Mouse (Mus musculus): Measurements from ENCODE around the gene Optn.

The Optn gene

DNA sequence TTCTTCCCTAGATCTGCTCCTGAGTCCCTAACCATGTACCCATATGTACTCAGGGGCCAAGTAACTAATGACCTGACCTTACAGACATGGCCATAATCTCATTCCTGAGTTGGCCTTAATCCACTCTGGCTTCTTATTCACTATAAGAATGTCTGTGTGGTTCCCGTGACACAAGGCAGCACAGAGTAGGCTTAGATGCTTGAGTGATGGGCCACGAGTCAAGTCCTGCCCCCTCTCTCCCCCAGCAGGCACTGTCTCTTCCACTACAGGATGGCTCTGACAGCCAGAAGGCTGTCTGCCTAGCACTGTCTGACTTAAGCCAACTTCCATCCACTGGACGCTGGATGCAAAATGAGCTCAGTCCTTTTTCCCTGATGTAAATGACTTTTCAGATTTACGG lies 3.9 kb downstream of the Optn start:
- no peak for DNase-seq

- DNase-seq: no peak
Measured at GRCm38 (mm10) chr2:5058436-5058835, 5.4 kb downstream of the Optn start.

- DNase-seq: no peak
Measured at GRCm38 (mm10) chr2:5050562-5050961, 13.3 kb downstream of the Optn start.

GRCm38 (mm10) chr2:5047016-5047415 lies 16.8 kb downstream of the Optn start:
- no peak for DNase-seq

DNA sequence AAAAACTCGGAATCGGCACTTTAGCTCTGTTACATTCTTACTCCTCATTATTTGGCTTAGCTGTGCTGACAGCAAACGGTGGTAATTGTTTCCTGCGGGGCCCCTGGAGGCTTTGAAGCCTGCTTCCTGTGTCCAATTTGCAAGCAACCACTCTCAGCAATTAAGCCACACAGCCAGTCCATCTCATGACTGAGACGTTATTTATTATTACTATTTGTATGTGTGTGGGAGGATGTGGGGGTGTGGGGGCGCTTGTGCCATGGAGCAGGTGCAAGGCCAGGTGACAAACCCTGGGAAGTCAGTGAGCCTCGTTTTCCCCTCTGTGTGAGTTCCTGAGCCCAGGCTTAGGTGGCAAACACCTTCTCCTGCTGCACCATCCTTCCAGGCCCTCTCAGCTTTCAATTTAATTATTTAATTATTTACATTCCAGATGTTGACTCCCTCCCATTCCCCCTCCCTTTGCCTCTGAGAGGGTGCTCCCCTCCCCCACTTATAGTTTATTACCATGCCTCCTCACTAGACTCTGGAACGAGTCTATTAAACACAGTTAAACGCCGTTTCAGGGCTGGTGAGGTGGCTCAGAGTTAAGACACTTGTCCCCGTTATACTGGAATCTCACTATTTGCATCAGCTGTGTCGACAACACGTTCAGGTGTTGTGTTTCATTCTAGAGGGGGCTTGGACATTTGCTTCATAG lies 18.4 kb downstream of the Optn start:
- DNase-seq: no peak

DNA sequence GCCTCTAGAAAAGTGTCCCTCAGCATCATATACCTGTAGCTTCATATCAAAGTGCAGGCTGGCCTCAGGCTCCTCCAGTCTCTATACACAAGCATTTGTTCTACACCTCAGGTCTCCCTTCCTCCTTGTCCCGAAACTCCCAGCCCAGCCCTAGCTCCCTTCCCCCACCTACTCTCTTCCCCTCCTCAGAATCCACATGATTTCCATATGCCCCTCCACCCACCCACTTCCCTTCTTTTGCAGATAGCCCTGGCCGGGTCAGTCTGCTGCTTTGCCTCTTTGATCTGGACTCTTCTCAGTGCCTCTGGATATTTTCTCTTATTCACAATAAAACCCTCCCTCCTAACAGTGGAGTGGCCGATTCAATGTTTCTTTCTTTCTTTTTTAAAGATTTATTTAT lies 19.5 kb downstream of the Optn start:
- DNase-seq: no peak

GRCm38 (mm10) chr2:5043476-5043761 lies 20.4 kb downstream of the Optn start:
- DNase-seq: no peak

GRCm38 (mm10) chr2:5042616-5043475 lies 21.0 kb downstream of the Optn start:
- no peak for DNase-seq

DNA sequence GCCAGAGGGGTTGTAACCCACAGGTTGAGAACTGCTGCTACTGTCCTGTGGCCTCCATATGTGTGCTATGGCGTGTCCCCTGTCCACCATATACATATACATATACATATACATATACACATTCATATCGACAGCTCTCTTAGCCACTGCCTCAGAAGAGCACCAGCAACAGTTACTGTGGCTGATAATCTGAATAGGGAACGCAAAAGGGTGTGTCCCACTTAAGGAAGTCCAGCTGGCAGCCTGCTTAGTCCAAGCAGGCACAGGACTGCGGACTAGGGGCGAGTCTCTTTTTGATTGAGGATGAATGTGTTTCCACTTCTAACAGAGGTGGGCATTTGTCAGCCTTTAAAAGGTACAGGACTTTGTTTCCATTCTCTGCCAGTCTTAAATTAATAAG lies 22.0 kb downstream of the Optn start:
- no peak for DNase-seq

DNA sequence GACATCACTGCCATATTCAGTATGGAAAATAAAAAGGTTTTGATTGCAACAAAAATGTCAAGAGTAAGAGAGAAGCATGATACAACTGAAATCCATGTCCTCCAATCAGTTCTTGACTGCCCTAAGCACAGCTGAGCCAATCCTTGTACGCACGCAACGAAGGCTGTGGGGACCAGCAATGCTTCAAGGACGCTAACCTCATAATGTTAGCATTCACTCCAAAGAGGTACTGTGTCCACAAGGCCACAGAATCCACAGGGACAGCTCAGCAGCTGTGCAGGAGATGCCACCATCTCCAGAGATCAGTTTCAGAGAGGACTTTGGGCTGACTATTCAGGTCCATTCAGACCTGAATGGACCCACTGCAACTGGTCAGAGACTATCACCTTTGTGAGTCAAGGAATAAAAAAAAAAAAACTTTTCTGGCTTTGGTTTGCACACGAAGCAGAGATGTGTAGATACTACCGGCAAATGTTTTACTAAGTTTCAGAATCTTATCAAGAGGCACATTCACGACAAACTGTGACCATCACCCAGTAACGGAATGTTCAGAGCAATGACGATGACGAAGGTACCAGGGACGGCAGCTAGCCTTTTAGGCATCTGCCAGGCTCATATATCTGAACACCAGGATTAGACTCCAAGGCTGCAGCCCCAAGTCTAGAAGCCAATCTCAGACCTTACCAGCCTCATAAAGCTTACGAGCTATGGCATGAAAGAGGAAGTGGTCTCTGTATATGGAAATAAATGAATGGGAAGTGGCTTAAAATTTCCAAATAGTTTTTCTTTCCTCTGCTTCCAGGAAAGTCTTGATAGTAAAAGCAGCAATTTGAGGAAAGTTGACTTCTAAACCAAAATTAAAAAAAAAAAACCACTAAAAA lies 23.3 kb downstream of the Optn start:
- no peak for DNase-seq

DNA sequence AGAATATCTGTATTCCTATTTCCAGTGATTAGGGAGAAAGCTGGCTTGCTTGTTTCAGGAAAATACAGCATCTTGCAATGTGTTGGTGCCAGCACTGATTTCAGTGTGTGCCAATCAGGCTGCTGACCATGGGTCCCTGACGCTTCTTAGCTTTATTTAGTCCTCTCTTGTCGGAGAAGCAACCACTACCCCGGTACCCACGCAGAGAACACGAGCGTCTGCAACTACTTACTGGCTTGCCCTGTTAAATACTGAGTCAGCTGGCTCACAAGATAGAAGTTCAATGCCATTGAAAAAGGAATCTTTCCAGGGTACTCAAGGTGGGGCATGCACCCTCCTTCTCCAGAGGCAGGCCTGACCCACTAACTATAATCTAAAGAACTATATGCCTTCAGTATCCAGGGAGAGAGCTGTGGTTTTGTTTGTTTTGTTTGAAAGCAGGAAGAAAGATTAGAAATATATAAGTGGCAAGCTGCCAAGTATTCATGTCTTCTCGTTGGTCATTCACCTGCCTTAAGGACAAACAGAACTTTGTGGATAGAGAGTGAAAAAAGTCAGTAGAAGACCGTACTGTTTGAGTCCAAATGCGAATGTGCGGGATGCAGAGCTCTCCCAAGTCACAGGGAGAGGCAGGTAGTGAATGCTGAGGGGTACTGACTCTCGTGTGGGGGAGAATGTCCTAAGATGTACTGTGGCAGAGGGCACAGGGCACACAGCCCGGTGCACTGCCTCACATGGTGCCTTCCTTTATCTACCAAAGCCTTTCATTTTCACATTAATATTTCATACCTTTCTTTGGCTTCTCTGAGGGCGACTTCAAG lies 24.3 kb downstream of the Optn start:
- DNase-seq: no peak

DNA sequence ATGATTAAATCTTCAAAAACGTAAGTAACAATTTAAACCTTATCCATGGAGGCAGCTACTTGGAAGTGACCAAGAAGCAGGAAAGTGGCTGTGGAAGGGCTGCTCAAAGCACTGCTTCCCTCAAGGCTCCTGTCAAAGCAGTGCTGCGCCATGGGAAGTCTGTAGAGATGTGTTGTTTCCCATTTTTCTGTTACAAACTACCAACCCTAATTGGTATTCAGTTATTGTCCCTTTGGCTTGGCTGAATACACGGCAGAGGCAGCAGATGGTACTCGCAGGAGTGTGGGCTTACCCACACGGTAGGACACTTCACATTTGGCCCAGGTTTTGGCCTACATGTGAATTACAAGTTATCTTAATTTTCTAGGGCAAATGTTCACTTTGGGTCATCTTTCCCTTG lies 25.5 kb downstream of the Optn start:
- no peak for DNase-seq

- DNase-seq: no peak
Measured at GRCm38 (mm10) chr2:5037390-5037789, 26.5 kb downstream of the Optn start.

DNA sequence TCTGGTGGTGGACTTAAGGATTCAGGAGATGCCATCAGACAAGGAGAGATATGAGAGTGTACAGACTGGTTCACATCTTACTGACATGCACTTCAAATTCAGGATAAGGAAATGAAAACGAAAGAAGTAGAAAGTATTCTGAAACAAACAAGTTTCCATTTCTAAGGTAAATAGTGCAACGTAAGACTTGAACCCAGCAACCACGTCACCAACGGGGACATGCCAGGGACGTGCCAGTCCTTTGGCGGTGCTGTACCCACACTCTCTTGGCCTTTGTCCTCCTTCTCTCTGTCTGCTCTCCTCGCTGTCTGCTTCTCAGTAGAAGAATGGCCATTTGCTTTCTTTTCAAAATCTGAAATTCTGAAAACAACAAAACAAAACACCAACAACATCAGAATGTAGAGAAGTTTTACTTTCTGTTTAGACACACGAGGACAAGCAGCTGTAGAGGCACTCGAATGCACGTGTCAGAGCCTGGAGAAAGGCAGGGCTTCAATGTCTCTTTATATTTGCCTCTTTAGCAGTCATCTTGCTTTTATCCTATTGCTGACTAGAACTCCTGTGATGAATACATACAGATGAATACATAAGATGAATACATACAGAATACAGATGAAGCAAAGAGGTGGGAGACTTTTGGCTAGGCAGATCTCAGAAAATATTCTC lies 27.3 kb downstream of the Optn start:
- DNase-seq: no peak

DNA sequence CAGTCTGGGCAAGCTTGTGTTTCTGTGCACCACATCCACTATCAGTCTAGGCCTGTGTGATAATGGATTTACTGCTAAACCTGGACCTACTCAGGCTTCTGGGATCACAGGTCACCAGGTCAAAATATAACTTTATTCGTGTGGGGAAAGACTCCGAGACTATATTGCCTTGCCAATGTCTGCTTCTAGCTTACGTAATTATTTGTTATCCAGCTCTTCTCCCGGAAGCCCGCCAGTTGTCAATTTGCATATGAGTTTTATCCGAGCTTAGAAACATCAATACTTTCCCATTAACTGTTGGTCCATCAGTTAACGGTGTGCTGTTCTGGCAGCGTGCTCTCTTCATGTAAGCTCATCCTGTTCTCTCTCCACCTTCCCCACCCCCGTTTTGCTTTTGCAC lies 28.6 kb downstream of the Optn start:
- no peak for DNase-seq

DNA sequence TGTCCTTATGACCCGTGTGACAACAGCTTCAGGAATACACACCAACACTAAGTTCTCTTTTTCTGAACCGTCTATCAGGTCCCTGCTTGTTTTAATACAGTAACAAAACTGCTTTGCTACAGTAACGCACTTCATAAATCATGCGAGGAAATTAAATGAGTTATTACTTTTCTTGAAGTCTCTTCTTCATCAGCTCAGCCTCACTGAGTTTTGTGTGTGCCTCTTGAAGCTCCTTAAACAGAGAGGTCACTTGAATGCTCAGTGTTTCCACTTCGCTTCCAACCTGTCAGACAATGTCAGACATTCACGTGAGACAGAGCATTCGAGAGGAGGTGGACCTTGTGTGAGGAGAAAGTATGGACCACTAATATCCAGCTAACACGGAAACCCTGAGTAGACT lies 29.1 kb downstream of the Optn start:
- DNase-seq: no peak

DNA sequence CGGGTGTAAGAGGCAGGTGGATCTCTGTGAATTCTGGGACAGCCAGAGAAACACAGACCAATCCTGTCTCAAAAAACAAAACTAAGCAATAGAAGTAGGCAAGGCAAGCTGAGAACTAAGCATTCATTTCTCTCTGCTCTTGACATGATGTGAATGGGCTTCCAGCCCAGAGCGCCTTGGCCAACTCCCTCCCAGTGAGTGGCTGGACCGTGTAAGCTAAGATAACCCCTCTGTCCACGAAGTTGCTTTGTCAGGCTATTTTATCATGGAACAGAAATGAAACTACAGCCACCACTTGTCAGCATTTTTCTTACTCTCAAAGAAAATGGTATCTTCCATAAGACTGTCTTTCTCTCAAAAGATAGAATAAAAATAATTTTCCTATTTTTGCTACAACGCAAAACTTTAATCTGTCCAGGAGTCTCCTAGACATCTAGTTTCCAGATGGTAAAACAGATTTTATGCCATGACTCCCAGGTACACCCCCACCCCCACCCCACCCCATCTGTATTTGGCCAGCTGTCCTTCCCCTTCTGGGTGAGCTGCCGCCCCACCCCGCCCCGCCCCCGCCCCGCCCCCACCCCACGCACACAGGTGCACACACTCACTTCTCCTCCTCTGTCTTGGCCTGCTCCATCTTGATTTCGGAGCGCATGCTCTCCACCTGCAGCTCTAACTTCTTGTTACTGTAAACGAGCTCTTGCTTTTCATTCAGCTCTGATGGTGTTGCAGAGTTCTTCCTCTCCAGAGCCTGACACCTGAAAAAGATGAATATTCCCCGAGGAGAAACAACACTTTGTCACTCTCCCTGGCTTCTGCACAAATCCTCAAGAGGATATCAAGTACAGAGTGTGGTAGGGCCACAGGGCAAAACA lies 30.1 kb downstream of the Optn start:
- no peak for DNase-seq

DNA sequence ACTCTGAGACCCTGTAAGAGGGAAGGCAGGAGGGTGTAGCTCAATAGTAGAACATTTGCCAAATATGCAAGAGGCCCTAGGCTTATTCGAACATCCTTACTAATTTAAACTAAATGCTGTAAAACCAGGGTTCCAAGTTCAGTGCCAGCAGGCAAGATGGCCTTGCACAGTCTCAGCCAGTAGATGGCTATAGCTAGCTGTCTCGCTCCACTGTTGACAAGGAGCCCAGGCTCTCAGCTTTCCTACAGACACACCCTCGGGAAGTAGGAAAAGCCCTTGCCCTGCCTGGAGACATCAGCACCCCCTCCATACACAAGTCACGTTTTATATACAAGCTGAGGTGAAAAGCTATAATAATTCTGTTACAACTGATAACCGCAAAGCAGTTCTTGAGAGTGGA lies 31.2 kb downstream of the Optn start:
- DNase-seq: no peak

- no peak for DNase-seq
Measured at GRCm38 (mm10) chr2:5031215-5031614, 32.6 kb downstream of the Optn start.

DNA sequence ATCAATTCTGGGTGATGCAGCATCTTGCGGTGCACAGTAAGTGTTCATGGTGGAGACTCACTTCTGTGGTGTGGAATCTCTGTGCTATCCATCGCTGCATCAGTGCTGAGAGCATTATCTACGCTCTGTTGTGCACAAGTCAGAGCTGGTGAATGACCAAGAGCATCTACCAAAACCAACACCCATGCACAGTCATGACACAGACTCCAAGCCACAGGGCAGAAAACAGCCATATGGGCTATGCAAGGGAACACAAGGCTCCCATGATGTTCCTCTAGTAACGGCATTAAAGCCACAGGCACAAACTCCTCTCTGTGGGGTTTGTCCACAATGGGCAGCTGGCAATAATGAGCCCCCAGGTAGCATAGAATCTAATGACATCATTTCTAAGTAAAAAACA lies 34.0 kb downstream of the Optn start:
- DNase-seq: no peak

DNA sequence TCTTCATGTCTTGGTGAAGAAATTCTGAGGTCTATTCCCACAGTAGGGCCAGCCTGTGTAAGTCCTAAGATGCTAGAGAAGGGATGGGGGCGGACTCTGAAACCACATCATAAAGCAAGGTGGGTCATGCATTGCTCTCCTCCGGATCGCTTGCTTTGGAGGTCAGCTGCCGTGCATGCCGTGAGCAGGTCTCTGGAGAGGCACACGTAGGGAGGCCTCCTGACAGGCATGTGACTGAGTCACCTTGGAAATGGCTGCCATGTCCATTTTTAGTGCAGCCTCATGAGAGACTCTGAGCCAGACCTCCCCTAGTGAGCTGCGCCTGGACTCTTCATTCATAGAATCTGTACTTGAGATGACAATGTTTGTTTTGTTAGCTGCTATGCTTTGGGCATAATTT lies 35.8 kb downstream of the Optn start:
- DNase-seq: no peak
